In genomic region chr3:127529210-127529609, GRCm38 (mm10) we compare ENCODE assay signal across 24 mouse cellular contexts.
"Had no signal": no experiment of that assay in that cellular context is flagged by ENCODE, and none has a peak within 500 bp of the region (broad histone marks: within the 10 kb centered on the region; RNA-seq: fewer than 3 reads in every experiment).

No protein-coding gene starts in this region.

- H3K9me3 ChIP-seq: heart, embryonic 10.5 days; heart, embryonic 12.5 days; hindbrain, embryonic 10.5 days; hindbrain, embryonic 12.5 days; limb, embryonic 10.5 days; limb, embryonic 12.5 days had no signal

- ATAC-seq: forebrain, embryonic 16.5 days; hindbrain, embryonic 16.5 days; inflammation-experienced regulatory T-cells, adult 6 months; intestine, postnatal 0 days had no signal

- H3K4me1 ChIP-seq: hindbrain, embryonic 12.5 days; limb, embryonic 10.5 days; limb, embryonic 12.5 days had no signal

- DNase-seq: gastrocnemius, adult 2 months; gastrocnemius, postnatal 10 days; gastrocnemius, postnatal 25 days; heart, adult 18-20 months; heart, postnatal 10 days; heart, postnatal 4 days; kidney, adult 18-20 months; kidney, adult 8-10 months; kidney, postnatal 10 days; kidney, postnatal 25 days; kidney, postnatal 4 days had no signal

- H3K9ac ChIP-seq: heart, embryonic 12.5 days; hindbrain, embryonic 12.5 days; hindbrain, embryonic 14.5 days; limb, embryonic 12.5 days had no signal

- H3K27me3 ChIP-seq: heart, embryonic 12.5 days; hindbrain, embryonic 12.5 days; limb, embryonic 12.5 days had no signal

- H3K27ac ChIP-seq: gastrocnemius, adult 2 months; heart, embryonic 10.5 days; hindbrain, embryonic 10.5 days; hindbrain, embryonic 12.5 days; hindbrain, embryonic 14.5 days; layer of hippocampus, adult 2 months; left cerebral cortex, adult 2 months; limb, embryonic 10.5 days; limb, embryonic 12.5 days had no signal

- H3K4me2 ChIP-seq: heart, embryonic 12.5 days; hindbrain, embryonic 12.5 days; hindbrain, embryonic 14.5 days; limb, embryonic 12.5 days had no signal

- H3K4me3 ChIP-seq: gastrocnemius, adult 2 months; heart, embryonic 10.5 days; heart, embryonic 12.5 days; hindbrain, embryonic 10.5 days; hindbrain, embryonic 12.5 days; layer of hippocampus, adult 2 months; left cerebral cortex, adult 2 months; limb, embryonic 10.5 days; limb, embryonic 12.5 days had no signal

- H3K36me3 ChIP-seq: heart, embryonic 10.5 days; heart, embryonic 12.5 days; hindbrain, embryonic 10.5 days; hindbrain, embryonic 12.5 days; limb, embryonic 10.5 days; limb, embryonic 12.5 days had no signal
